Mouse (Mus musculus) layer of hippocampus, adult 2 months (tissue): ENCODE results near the gene Phf14. TPM values are rescaled to one million over a fixed set of nuclear protein-coding genes. Genes with fewer than 3 reads are reported as not detected.
"Not testable (repeated sequence)": the region's sequence is repeated elsewhere in the genome, so short reads cannot be mapped to it uniquely, and the experiment has no call there.

Source experiments
- DNase-seq, 2 experiments: peaks; one replicate each; pipeline ENCODE4 v3.0.0; 2022; ENCODE audit warnings: low spot score in 2 of 2
- H3K27ac ChIP-seq: fragments of 200-600 bp; 2 replicates; pipeline ENCODE4 v1.8.1; 2022
- H3K4me3 ChIP-seq: fragments of 200-600 bp; 2 replicates; pipeline ENCODE4 v1.8.1; 2022; ENCODE audit warnings: mild to moderate bottlenecking
- CTCF ChIP-seq: fragments of 200-600 bp; conservative IDR thresholded peaks from 2 replicates; pipeline ENCODE4 v1.8.1; 2022; ENCODE audit warnings: antibody characterized with exemption, mild to moderate bottlenecking, moderate library complexity
- long read RNA-seq, 2 experiments: library from polyadenylated mRNA; stranded (forward); transcript quantifications; one replicate each; pipeline ENCODE4 v2.0.0; 2021; ENCODE audit warnings: borderline mapping rate in 2 of 2
- total RNA-seq, 2 experiments: library from RNA; stranded (reverse); gene quantifications; 2 replicates each; pipeline ENCODE4 v1.2.3; 2021

Gene Phf14
- total RNA-seq: 10 to 100 TPM; 80.5 to 82.9 TPM
- long read RNA-seq, experiment 1, partial matches to known transcripts: 4 of 10 reads
- long read RNA-seq, experiment 1, other reads (novel, unspliced or antisense): 5 of 10 reads
- long read RNA-seq, experiment 2, full-length matches to known transcripts: 5 of 29 reads
- long read RNA-seq, experiment 2, partial matches to known transcripts: 11 of 29 reads
- long read RNA-seq, experiment 2, other reads (novel, unspliced or antisense): 13 of 29 reads

- Histone ChIP-seq H3K4me3 (peak within 1 kb of the TSS; percentile 77), H3K27ac (peak within 1 kb of the TSS; percentile 99)
- DNase-seq: peak; percentile 89 to 90
- 0 out of 2 replicates have a peak, but pooled peaks have one; percentile 12 for TF ChIP-seq CTCF
Observed at GRCm38 (mm10) chr6:11907269-11908032, at the start of gene Phf14, which contains the start of gene Ndufa4. TSS of gene Phf14 (plus strand) at chr6:11907809. TSS of gene Ndufa4 (minus strand) at chr6:11907497.

DNA sequence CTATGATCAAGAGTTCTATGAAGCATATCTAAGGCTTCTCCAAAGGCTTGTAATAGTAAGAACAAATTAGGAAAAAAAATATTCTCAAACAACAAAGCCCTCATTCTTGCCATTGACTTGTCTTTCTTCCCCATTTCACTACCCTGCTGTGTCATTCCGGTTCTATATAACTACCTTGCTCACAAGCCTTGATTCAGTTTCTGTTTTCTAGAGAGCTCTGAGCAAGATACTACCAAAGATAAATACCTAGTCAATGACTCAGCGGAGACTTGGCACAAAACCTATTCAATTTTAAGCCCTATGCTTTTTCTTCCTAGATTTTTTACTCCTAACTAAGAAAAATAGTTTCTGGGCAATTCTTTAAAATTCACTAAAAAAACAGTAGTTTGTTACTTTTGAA is 32.2 kb upstream of the Phf14 start:
- DNase-seq, H3K27ac ChIP-seq, H3K4me3 ChIP-seq: not testable (repeated sequence)

DNA sequence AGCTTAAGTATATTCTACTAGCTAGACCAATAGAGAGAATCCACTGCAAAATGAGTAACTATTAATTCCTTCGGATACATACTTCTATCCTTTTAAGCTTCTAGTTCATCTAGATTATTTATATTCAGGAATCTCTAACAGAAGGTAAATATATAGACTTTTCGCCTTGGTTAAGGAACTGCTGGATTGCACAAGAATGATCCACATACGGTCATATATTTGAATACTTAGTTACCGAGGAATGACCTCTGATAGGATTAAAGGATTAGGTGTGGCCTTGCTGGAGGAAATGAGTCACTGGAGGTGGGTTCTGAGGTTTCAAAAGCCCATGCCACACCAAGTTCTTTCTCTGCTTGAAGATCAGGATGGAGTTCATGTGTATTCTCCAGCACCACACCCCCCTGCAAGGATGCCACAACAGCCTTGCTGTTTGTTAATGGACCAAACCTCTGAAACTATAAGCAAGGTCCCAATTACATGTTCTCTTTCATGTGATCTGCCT is 6.7 kb upstream of the Phf14 start:
- no peak for DNase-seq
- Histone ChIP-seq H3K4me3 (no peak overlapping the region), H3K27ac (no peak overlapping the region)
- TF ChIP-seq CTCF: no peak

DNA sequence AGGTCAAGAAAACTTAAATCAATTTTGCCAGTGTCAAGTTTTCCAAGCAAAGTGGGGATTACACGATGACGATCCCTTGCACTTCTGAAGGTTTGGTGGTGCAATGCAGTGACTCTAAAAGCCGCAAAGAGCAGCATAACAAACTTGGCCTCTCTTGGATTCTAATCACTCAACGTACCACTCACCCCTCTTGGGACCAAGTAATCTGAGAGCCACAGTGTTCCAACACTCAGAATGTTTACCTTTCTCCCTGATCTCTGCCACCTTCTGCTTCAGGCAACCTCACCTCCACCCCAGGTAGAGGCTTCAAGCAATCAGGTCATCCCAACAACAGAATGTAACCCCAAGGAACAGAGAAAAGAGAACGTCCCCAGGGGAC is 730 bp upstream of the Phf14 start:
- H3K27ac ChIP-seq: peak overlapping the region; percentile 99
- no peak for DNase-seq

DNA sequence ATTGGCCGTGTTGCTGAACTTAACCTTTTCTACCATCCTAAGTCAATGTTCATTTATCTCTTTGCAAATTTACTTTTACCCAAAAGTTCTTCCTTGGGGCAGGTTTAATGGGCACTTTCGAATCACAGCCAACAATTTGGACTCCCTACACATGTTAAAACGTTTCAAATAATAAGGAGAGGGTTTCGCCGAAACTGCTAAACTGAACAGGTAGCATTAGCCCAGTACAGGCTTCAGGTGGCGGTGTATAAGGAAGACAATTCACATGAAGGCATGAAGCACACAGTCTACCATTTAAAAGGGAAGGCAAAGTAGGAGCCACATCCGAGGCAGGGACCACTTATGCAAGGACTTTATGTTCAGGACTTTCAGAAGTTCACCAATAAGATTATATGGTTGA is 561 bp downstream of the Phf14 start:
- peak overlapping the region; percentile 77 for H3K4me3 ChIP-seq
- DNase-seq: no peak
- no peak for TF ChIP-seq CTCF
- peak overlapping the region; percentile 99 for H3K27ac ChIP-seq

More for the DNA sequence above, 730 bp upstream of the Phf14 start:
- no peak for TF ChIP-seq CTCF
- H3K4me3 ChIP-seq: peak overlapping the region; percentile 77

DNA sequence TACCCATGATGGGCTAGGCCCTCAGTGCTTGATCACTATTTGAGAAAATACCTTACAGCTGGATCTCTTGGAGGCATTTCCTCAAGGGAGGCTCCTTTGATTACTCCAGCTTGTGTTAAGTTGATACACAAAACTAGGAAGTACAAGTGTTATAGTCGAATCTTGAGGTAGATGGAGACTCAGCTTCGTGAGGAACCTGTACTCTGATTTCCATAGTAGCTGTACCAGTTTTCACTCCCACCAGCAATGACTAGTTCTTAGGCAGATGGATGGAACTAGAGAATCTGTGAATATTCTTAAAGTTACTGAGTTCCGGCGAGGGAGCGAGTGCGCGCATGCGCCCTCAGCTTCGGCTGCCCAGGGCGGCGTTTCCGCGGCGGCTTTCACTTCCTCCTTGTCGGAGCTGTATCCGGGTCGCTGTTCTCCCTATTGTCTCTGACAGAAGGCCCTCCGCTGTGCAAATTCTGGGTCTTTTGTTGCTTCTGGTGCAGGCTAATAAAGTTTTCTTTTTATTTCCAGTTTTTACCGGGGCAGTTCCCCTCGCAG is 18.0 kb downstream of the Phf14 start:
- TF ChIP-seq CTCF: 0 out of 2 replicates have a peak, but pooled peaks have one; percentile 2
- Histone ChIP-seq H3K27ac (peak overlapping the region; percentile 95), H3K4me3 (peak overlapping the region; percentile 79)
- DNase-seq: peak; percentile 86 to 90

GRCm38 (mm10) chr6:11926082-11926595 is 18.5 kb downstream of the Phf14 start:
- peak overlapping the region; percentile 79 for H3K4me3 ChIP-seq
- H3K27ac ChIP-seq: peak overlapping the region; percentile 95
- DNase-seq: peak in 1 of 2 experiments; percentile 15
- no peak for TF ChIP-seq CTCF

- Histone ChIP-seq H3K4me3 (no peak overlapping the region), H3K27ac (no peak overlapping the region)
- no peak for TF ChIP-seq CTCF
- DNase-seq: no peak
Observed at GRCm38 (mm10) chr6:11927485-11927884, 19.9 kb downstream of the Phf14 start.

DNA sequence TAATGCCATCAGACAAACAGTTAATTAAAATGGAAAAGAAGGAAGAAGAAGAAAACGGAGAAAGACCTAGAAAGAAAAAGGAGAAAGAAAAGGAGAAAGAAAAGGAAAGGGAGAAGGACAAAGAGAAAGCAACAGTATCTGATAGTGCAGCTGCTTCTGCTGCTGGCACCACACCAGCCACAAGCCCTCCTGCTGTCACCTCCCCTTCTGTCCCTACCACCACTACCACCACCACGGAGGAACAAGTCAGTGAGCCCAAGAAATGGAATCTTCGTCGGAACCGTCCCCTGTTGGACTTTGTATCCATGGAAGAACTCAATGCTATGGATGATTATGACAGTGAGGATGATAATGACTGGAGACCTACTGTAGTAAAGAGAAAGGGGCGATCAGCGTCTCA is 25.8 kb downstream of the Phf14 start:
- no peak for DNase-seq
- no peak overlapping the region for H3K4me3 ChIP-seq
- no peak for TF ChIP-seq CTCF
- H3K27ac ChIP-seq: no peak overlapping the region

DNA sequence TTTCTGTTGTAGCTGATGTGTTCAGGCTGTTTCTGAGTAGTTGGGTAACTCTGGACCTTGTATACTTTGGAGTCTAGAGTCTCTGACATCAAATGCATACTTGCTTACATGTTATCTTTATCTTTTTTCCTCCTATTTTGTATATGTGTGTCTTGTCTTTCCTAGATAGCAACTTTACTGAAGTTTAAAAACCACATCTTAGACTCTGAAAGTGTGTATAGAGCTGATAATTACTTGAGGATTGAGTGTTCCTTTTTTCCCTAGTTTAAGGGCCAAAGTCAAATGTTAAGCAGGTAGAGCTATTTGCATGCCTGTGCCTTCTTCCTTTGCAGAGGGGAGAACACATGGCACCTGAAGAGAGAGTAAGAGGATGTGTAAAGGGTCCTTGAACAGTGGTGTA is 33.3 kb downstream of the Phf14 start:
- H3K27ac ChIP-seq: no peak overlapping the region
- no peak overlapping the region for H3K4me3 ChIP-seq
- TF ChIP-seq CTCF: no peak
- no peak for DNase-seq

- DNase-seq: no peak
- Histone ChIP-seq H3K27ac (no peak overlapping the region), H3K4me3 (no peak overlapping the region)
- no peak for TF ChIP-seq CTCF
Observed at GRCm38 (mm10) chr6:11942089-11942488, 34.5 kb downstream of the Phf14 start.

- no peak for DNase-seq
- no peak for TF ChIP-seq CTCF
- Histone ChIP-seq H3K4me3 (no peak overlapping the region), H3K27ac (no peak overlapping the region)
Observed at GRCm38 (mm10) chr6:11948100-11948499, 40.5 kb downstream of the Phf14 start.

DNA sequence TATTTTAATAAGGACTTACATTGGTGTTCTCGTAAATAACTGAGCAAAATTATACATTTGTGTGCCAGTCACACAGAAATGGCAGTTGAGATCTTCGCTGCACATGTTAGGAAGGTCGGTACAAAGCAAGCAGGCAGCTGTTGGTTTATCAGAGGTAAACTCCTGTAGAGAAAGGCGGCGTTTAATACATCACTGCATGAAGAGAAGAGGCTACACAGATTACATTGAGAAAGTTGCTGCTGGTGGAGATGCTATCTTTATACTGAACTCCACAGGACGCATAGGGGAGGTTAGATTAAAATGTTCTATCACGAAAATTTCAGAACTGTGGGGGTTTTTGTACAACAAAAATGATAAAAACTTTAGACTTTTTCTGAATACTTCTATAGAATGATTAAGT is 52.6 kb downstream of the Phf14 start:
- H3K4me3 ChIP-seq: no peak overlapping the region
- no peak for DNase-seq
- no peak overlapping the region for H3K27ac ChIP-seq
- TF ChIP-seq CTCF: no peak
